8 mouse cellular contexts compared by ENCODE assay signal in genomic region chr5:120605241-120605661, GRCm38 (mm10). TPM values are rescaled to one million over a fixed set of nuclear protein-coding genes. Genes with fewer than 3 reads are reported as not detected.
A peak's percentile ranks its signal among the peaks of the same experiment; 100 is the strongest.
DNase-seq lines count a peak whose midpoint lies in the region; ATAC-seq and TF ChIP-seq lines count a peak whose summit lies in the region.

No protein-coding gene starts in this region.

- no peaks in the 10 kb centered on the region for H3K79me2 ChIP-seq in liver, adult 2 months (ENCODE audit: control insufficient read depth, insufficient read depth, low read length)

- peak overlapping the region; percentile 23; the same call in 1 of the 2 replicates for H3K9ac ChIP-seq in liver, adult 2 months (ENCODE audit: low read depth, low read length)
- peak overlapping the region; percentile 65 for H3K9ac ChIP-seq in hindbrain, embryonic 16.5 days (ENCODE audit: low read depth, low read length)
- H3K9ac ChIP-seq in neural tube, embryonic 13.5 days, result peak overlapping the region; percentile 67

- DNase-seq in liver, adult 2 months (ENCODE audit: extremely low read depth, low read depth, low spot score), result no peak
- DNase-seq in liver, result no peak
- DNase-seq in cerebellum, postnatal 25 days, result peak; percentile 70 to 75
- DNase-seq in urinary bladder, postnatal 25 days (ENCODE audit: low spot score), result no peak
- DNase-seq in right cerebral cortex, postnatal 4 days, result no peak
- no peak for DNase-seq in layer of hippocampus, adult 11-12 months (ENCODE audit: low spot score)

- no peaks in the 10 kb centered on the region for H3K9me3 ChIP-seq in hindbrain, embryonic 16.5 days (ENCODE audit: control insufficient read depth, low read length)
- no peaks in the 10 kb centered on the region for H3K9me3 ChIP-seq in neural tube, embryonic 13.5 days

- H3K4me1 ChIP-seq in liver, adult 2 months (ENCODE audit: control insufficient read depth, insufficient read depth, low read length), result peaks cover 8% of the 10 kb centered on the region
- peaks cover 7% of the 10 kb centered on the region; the same call in 1 of the 2 replicates for H3K4me1 ChIP-seq in hindbrain, embryonic 16.5 days (ENCODE audit: control insufficient read depth, insufficient read depth, low read depth, low read length)
- peaks cover 18% of the 10 kb centered on the region for H3K4me1 ChIP-seq in neural tube, embryonic 13.5 days (replicated peaks)

- peak overlapping the region; percentile 71 for H3K4me2 ChIP-seq in hindbrain, embryonic 16.5 days (ENCODE audit: low read length)
- H3K4me2 ChIP-seq in neural tube, embryonic 13.5 days, result peak overlapping the region; percentile 64

- ATAC-seq in hindbrain, embryonic 16.5 days, result peak; percentile 60
- peak; percentile 59 for ATAC-seq in neural tube, embryonic 13.5 days (ENCODE audit: low read depth)

- no peak overlapping the region for H3K27ac ChIP-seq in liver, adult 2 months (replicated peaks; ENCODE audit: insufficient read depth, low read depth, low read length)
- H3K27ac ChIP-seq in hindbrain, embryonic 16.5 days (ENCODE audit: low read depth, low read length), result peak overlapping the region; percentile 71
- peak overlapping the region; percentile 76 for H3K27ac ChIP-seq in neural tube, embryonic 13.5 days (replicated peaks)

- H3K36me3 ChIP-seq in liver, adult 2 months (ENCODE audit: control insufficient read depth, insufficient read depth, low read length), result no peaks in the 10 kb centered on the region
- no peaks in the 10 kb centered on the region for H3K36me3 ChIP-seq in hindbrain, embryonic 16.5 days (ENCODE audit: control insufficient read depth, insufficient read depth, low read length)
- peaks cover 9% of the 10 kb centered on the region; the same call in 1 of the 2 replicates for H3K36me3 ChIP-seq in neural tube, embryonic 13.5 days

- TF ChIP-seq POLR2A in liver, adult 2 months (IDR thresholded peaks at IDR 0.05; ENCODE audit: extremely low read depth, insufficient read depth, low read length), result no peak

- H3K27me3 ChIP-seq in liver, adult 2 months (ENCODE audit: control insufficient read depth, insufficient read depth, low read length), result no peaks in the 10 kb centered on the region
- no peaks in the 10 kb centered on the region for H3K27me3 ChIP-seq in hindbrain, embryonic 16.5 days (replicated peaks; ENCODE audit: control insufficient read depth, insufficient read depth, low read length)
- no peaks in the 10 kb centered on the region for H3K27me3 ChIP-seq in neural tube, embryonic 13.5 days

- TF ChIP-seq CTCF in liver, adult 2 months (IDR thresholded peaks at IDR 0.05; ENCODE audit: low read depth, low read length), result no peak

- peak overlapping the region; percentile 30 for H3K4me3 ChIP-seq in liver, adult 2 months (ENCODE audit: insufficient read depth, low read depth, low read length)
- peak overlapping the region; percentile 38 for H3K4me3 ChIP-seq in hindbrain, embryonic 16.5 days (ENCODE audit: low read length)
- peak overlapping the region; percentile 34 for H3K4me3 ChIP-seq in neural tube, embryonic 13.5 days

- 3% methylated on average over 10 of the region's 10 CpGs for WGBS in liver, adult 2 months
- 2% methylated on average over 10 of the region's 10 CpGs for WGBS in hindbrain, embryonic 16.5 days
- WGBS in neural tube, embryonic 13.5 days, result 1% methylated on average over 10 of the region's 10 CpGs

RNA-seq across cellular contexts. Expression of gene Rita1, which starts 7.1 kb away (rescaled TPM):
- 4.4 and 5.9 TPM in 2 replicates for total RNA-seq in liver, adult 2 months (2014; rRNA removed)
- polyA plus RNA-seq in liver, adult 2 months (2012; rRNA removed), result 9.1 and 10.5 TPM in 2 replicates
- 29.3 and 33.7 TPM in 2 replicates for polyA plus RNA-seq in hindbrain, embryonic 16.5 days (2015; fragmentation: Nextera tagmentation; extraction: Ambion mirVana)
- polyA plus RNA-seq in neural tube, embryonic 13.5 days (2015; fragmentation: Nextera tagmentation; extraction: Ambion mirVana), result 19.9 and 25.1 TPM in 2 replicates

RNA-seq across cellular contexts. Expression of gene Ddx54, which starts 7.3 kb away (rescaled TPM):
- total RNA-seq in liver, adult 2 months (2014; rRNA removed), result 15.2 and 19.8 TPM in 2 replicates
- 24.2 and 24.6 TPM in 2 replicates for polyA plus RNA-seq in liver, adult 2 months (2012; rRNA removed)
- 38.4 and 42.0 TPM in 2 replicates for polyA plus RNA-seq in hindbrain, embryonic 16.5 days (2015; fragmentation: Nextera tagmentation; extraction: Ambion mirVana)
- polyA plus RNA-seq in neural tube, embryonic 13.5 days (2015; fragmentation: Nextera tagmentation; extraction: Ambion mirVana), result 44.6 and 45.7 TPM in 2 replicates

RNA-seq across cellular contexts. Expression of gene Iqcd, which starts 16.4 kb away (rescaled TPM):
- total RNA-seq in liver, adult 2 months (2014; rRNA removed), result 0.09 TPM in 1 of 2 replicates, not detected in the other
- 0.15 and 0.22 TPM in 2 replicates for polyA plus RNA-seq in liver, adult 2 months (2012; rRNA removed)
- polyA plus RNA-seq in hindbrain, embryonic 16.5 days (2015; fragmentation: Nextera tagmentation; extraction: Ambion mirVana), result 2.0 and 2.4 TPM in 2 replicates
- polyA plus RNA-seq in neural tube, embryonic 13.5 days (2015; fragmentation: Nextera tagmentation; extraction: Ambion mirVana), result 0.94 and 1.0 TPM in 2 replicates

RNA-seq across cellular contexts. Expression of gene Tpcn1, which starts 16.8 kb away (rescaled TPM):
- total RNA-seq in liver, adult 2 months (2014; rRNA removed), result 7.6 and 11.5 TPM in 2 replicates
- polyA plus RNA-seq in liver, adult 2 months (2012; rRNA removed), result 51.9 and 78.1 TPM in 2 replicates
- 15.1 and 17.4 TPM in 2 replicates for polyA plus RNA-seq in hindbrain, embryonic 16.5 days (2015; fragmentation: Nextera tagmentation; extraction: Ambion mirVana)
- 22.4 and 22.5 TPM in 2 replicates for polyA plus RNA-seq in neural tube, embryonic 13.5 days (2015; fragmentation: Nextera tagmentation; extraction: Ambion mirVana)

RNA-seq across cellular contexts. Expression of gene Cfap73, which starts 28.8 kb away (rescaled TPM):
- not detected in 2 replicates for total RNA-seq in liver, adult 2 months (2014; rRNA removed)
- polyA plus RNA-seq in liver, adult 2 months (2012; rRNA removed), result not detected in 2 replicates
- polyA plus RNA-seq in hindbrain, embryonic 16.5 days (2015; fragmentation: Nextera tagmentation; extraction: Ambion mirVana), result 0.51 and 0.92 TPM in 2 replicates
- polyA plus RNA-seq in neural tube, embryonic 13.5 days (2015; fragmentation: Nextera tagmentation; extraction: Ambion mirVana), result not detected in 2 replicates

Comparison
In these comparisons a context has a peak if more than half of its experiments do, and no peak if none do; other contexts are left out.
1. DNase-seq: peak in cerebellum, postnatal 25 days (2 of 2); none in liver, adult 2 months (single experiment), liver (single experiment), urinary bladder, postnatal 25 days (single experiment), right cerebral cortex, postnatal 4 days (single experiment) and layer of hippocampus, adult 11-12 months (single experiment).
2. Peak in every context shown above with its lines, with median percentiles within 50 percentile points of each other: H3K4me3 ChIP-seq and H3K9ac ChIP-seq.